Mouse (Mus musculus) heart, embryonic 11.5 days (tissue): Measurements from ENCODE around the gene Ano9. TPM values are rescaled to one million over a fixed set of nuclear protein-coding genes. Genes with fewer than 3 reads are reported as not detected.

ENCODE experiments used
- ATAC-seq: fragments of 200-750 bp; cut with Nextera tagmentation; replicated peaks from 2 replicates; pipeline ENCODE4 v1.8.0; 2017; ENCODE audit warnings: moderate library complexity; ENCODE audit not compliant: insufficient number of reproducible peaks, low FRiP score, low TSS enrichment
- H3K27ac ChIP-seq: fragments of 300-500 bp; sonication (generic); 2 replicates; pipeline ENCODE4 v1.5.1; 2014; ENCODE audit warnings: mild to moderate bottlenecking, low read depth, low read length
- H3K27me3 ChIP-seq: fragments of 300-500 bp; sonication (generic); 2 replicates; pipeline ENCODE4 v1.6.1; 2014; ENCODE audit warnings: mild to moderate bottlenecking, low read length, mixed read lengths; ENCODE audit not compliant: control insufficient read depth, insufficient read depth
- H3K36me3 ChIP-seq: fragments of 300-500 bp; sonication (generic); 2 replicates; pipeline ENCODE4 v1.6.1; 2014; ENCODE audit warnings: mild to moderate bottlenecking, low read length, moderate library complexity, mixed read lengths; ENCODE audit not compliant: control insufficient read depth, insufficient read depth
- H3K4me1 ChIP-seq: fragments of 300-500 bp; sonication (generic); 2 replicates; pipeline ENCODE4 v1.6.1; 2014; ENCODE audit warnings: low read length; ENCODE audit not compliant: control insufficient read depth, insufficient read depth
- H3K4me2 ChIP-seq: fragments of 300-500 bp; sonication (generic); 2 replicates; pipeline ENCODE4 v1.6.1; 2014; ENCODE audit warnings: mild to moderate bottlenecking, moderate library complexity
- H3K4me3 ChIP-seq: fragments of 300-500 bp; sonication (generic); 2 replicates; pipeline ENCODE4 v1.5.1; 2014; ENCODE audit warnings: low read depth, low read length
- H3K9ac ChIP-seq: fragments of 300-500 bp; sonication (generic); 2 replicates; pipeline ENCODE4 v1.6.1; 2014; ENCODE audit warnings: mild to moderate bottlenecking, low read depth, low read length, moderate library complexity
- H3K9me3 ChIP-seq: fragments of 300-500 bp; sonication (generic); replicated peaks from 2 replicates; pipeline ENCODE4 v1.6.1; 2016; ENCODE audit warnings: low read length; ENCODE audit not compliant: control insufficient read depth
- whole genome bisulfite sequencing: fragments of 180-500 bp; shearing (Covaris S2); extraction: QIAGEN DNeasy Blood & Tissue Kit; methylation state at CpG from one replicate; pipeline ENCODE4 v1.1.7; 2014; ENCODE audit not compliant: insufficient replicate concordance; 5-methylcytosine and 5-hydroxymethylcytosine counted together
- polyA plus RNA-seq: library from polyadenylated mRNA; unstranded; fragments of >200 nt; fragmentation: Nextera tagmentation; extraction: Ambion mirVana; gene quantifications from 2 replicates; pipeline ENCODE4 v1.2.1, GENCODE M21; 2014

Ano9 gene
- polyA plus RNA-seq, 1 experiment from 2014 or later = 0.31 TPM

- ATAC-seq = no peak
- Histone ChIP-seq H3K36me3 (peaks cover 7% of the 10 kb centered on the region; the same call in 1 of the 2 replicates), H3K27ac (no peak overlapping the region), H3K4me1 (no peaks in the 10 kb centered on the region; the same call in 1 of the 2 replicates), H3K9ac (no peak overlapping the region), H3K4me2 (no peak overlapping the region), H3K4me3 (no peak overlapping the region), H3K27me3 (no peaks in the 10 kb centered on the region), H3K9me3 (no peaks in the 10 kb centered on the region)
- whole genome bisulfite sequencing = 83% methylated on average over 2 of the region's 2 CpGs
Observed at GRCm38 (mm10) chr7:141143861-141144260, 26.3 kb upstream of the Ano9 start.

GRCm38 (mm10) chr7:141143112-141143511 is 25.5 kb upstream of the Ano9 start:
- Histone ChIP-seq H3K27ac (no peak overlapping the region), H3K4me2 (no peak overlapping the region), H3K27me3 (no peaks in the 10 kb centered on the region), H3K4me1 (no peaks in the 10 kb centered on the region; the same call in 1 of the 2 replicates), H3K9ac (no peak overlapping the region), H3K36me3 (peaks cover 10% of the 10 kb centered on the region; the same call in 1 of the 2 replicates), H3K4me3 (no peak overlapping the region), H3K9me3 (no peaks in the 10 kb centered on the region)
- 60% methylated on average over 5 of the region's 5 CpGs for WGBS
- no peak for ATAC-seq

GRCm38 (mm10) chr7:141141326-141141725 is 23.7 kb upstream of the Ano9 start:
- 77% methylated on average over 4 of the region's 4 CpGs for whole genome bisulfite sequencing
- Histone ChIP-seq H3K27me3 (no peaks in the 10 kb centered on the region), H3K27ac (no peak overlapping the region), H3K4me1 (no peaks in the 10 kb centered on the region; the same call in 1 of the 2 replicates), H3K9me3 (no peaks in the 10 kb centered on the region), H3K36me3 (peaks cover 12% of the 10 kb centered on the region), H3K4me2 (no peak overlapping the region), H3K9ac (no peak overlapping the region), H3K4me3 (no peak overlapping the region)
- ATAC-seq = no peak

- Histone ChIP-seq H3K4me3 (peak overlapping the region; percentile 89), H3K4me2 (peak overlapping the region; percentile 93), H3K9me3 (no peaks in the 10 kb centered on the region), H3K27ac (peak overlapping the region; percentile 83), H3K4me1 (peaks cover 6% of the 10 kb centered on the region), H3K27me3 (no peaks in the 10 kb centered on the region), H3K36me3 (peaks cover 11% of the 10 kb centered on the region), H3K9ac (peak overlapping the region; percentile 92)
- ATAC-seq = peak; percentile 61
- WGBS = 53% methylated on average over 12 of the region's 12 CpGs
Observed at GRCm38 (mm10) chr7:141131904-141132755, 14.5 kb upstream of the Ano9 start.

- H3K36me3 ChIP-seq = peaks cover 5% of the 10 kb centered on the region
- H3K9ac ChIP-seq = peak overlapping the region; percentile 92
- WGBS = under 1% methylated on average over 59 of the region's 59 CpGs
- H3K9me3 ChIP-seq = no peaks in the 10 kb centered on the region
- H3K4me2 ChIP-seq = peak overlapping the region; percentile 93
- peak overlapping the region; percentile 89 for H3K4me3 ChIP-seq
- peak overlapping the region; percentile 83 for H3K27ac ChIP-seq
- peak; percentile 98 for ATAC-seq
- H3K27me3 ChIP-seq = no peaks in the 10 kb centered on the region
- peaks cover 6% of the 10 kb centered on the region for H3K4me1 ChIP-seq
Observed at GRCm38 (mm10) chr7:141131024-141131820, 13.6 kb upstream of the Ano9 start.

- ATAC-seq = peak; percentile 0; the same call in 1 of the 2 replicates
- H3K27ac ChIP-seq = peak overlapping the region; percentile 93
Observed at GRCm38 (mm10) chr7:141123517-141123856, 5.9 kb upstream of the Ano9 start.

GRCm38 (mm10) chr7:141122689-141123516 is 5.3 kb upstream of the Ano9 start:
- Histone ChIP-seq H3K9me3 (no peaks in the 10 kb centered on the region), H3K36me3 (no peaks in the 10 kb centered on the region), H3K4me1 (no peaks in the 10 kb centered on the region), H3K4me3 (peak overlapping the region; percentile 60), H3K4me2 (peak overlapping the region; percentile 73), H3K27ac (peak overlapping the region; percentile 93), H3K27me3 (peaks cover 3% of the 10 kb centered on the region; the same call in 1 of the 2 replicates), H3K9ac (peak overlapping the region; percentile 79)
- peak; percentile 99 for ATAC-seq
- WGBS = 2% methylated on average over 29 of the region's 29 CpGs

More at GRCm38 (mm10) chr7:141123517-141123856, 5.9 kb upstream of the Ano9 start:
- Histone ChIP-seq H3K36me3 (no peaks in the 10 kb centered on the region), H3K4me1 (no peaks in the 10 kb centered on the region), H3K27me3 (no peaks in the 10 kb centered on the region), H3K9ac (peak overlapping the region; percentile 79), H3K4me2 (peak overlapping the region; percentile 73), H3K4me3 (peak overlapping the region; percentile 60), H3K9me3 (no peaks in the 10 kb centered on the region)
- WGBS = 1% methylated on average over 15 of the region's 15 CpGs

GRCm38 (mm10) chr7:141122245-141122644 is 4.6 kb upstream of the Ano9 start, which contains the start of gene Ptdss2:
Ptdss2 (plus strand) TSS chr7:141122382.
- no peak for ATAC-seq
- 37% methylated on average over 14 of the region's 14 CpGs for WGBS

More at GRCm38 (mm10) chr7:141122245-141122644, 4.6 kb upstream of the Ano9 start, which contains the start of gene Ptdss2:
- H3K9me3 ChIP-seq = no peaks in the 10 kb centered on the region
- H3K4me2 ChIP-seq = peak within 1 kb of the TSS; percentile 73
- peak within 1 kb of the TSS; percentile 93 for H3K27ac ChIP-seq
- H3K4me1 ChIP-seq = no peaks in the 10 kb centered on the region
- peak within 1 kb of the TSS; percentile 60 for H3K4me3 ChIP-seq
- H3K9ac ChIP-seq = peak within 1 kb of the TSS; percentile 79
- peaks cover 9% of the 10 kb centered on the region for H3K27me3 ChIP-seq
- H3K36me3 ChIP-seq = no peaks in the 10 kb centered on the region
